Mouse (Mus musculus) embryonic facial prominence, embryonic 12.5 days (tissue): ENCODE measurements around the gene Dock2. TPM values are rescaled to one million over a fixed set of nuclear protein-coding genes. Genes with fewer than 3 reads are reported as not detected.

Source experiments
- ATAC-seq: fragments of 200-750 bp; cut with Nextera tagmentation; 2 replicates; pipeline ENCODE4 v1.8.0; 2017; ENCODE audit not compliant: insufficient number of reproducible peaks, insufficient read depth, low FRiP score, low TSS enrichment
- H3K27ac ChIP-seq: fragments of 300-500 bp; sonication (generic); 2 replicates; pipeline ENCODE4 v1.5.1; 2016; ENCODE audit warnings: mild to moderate bottlenecking
- H3K27me3 ChIP-seq: fragments of 300-500 bp; sonication (generic); 2 replicates; pipeline ENCODE4 v1.6.1; 2016; ENCODE audit warnings: mild to moderate bottlenecking, moderate library complexity
- H3K36me3 ChIP-seq: fragments of 300-500 bp; sonication (generic); 2 replicates; pipeline ENCODE4 v1.6.1; 2016; ENCODE audit warnings: mild to moderate bottlenecking
- H3K4me1 ChIP-seq: fragments of 300-500 bp; sonication (generic); 2 replicates; pipeline ENCODE4 v1.6.1; 2016
- H3K4me2 ChIP-seq: fragments of 300-500 bp; sonication (generic); replicated peaks from 2 replicates; pipeline ENCODE4 v1.6.1; 2016; ENCODE audit warnings: mild to moderate bottlenecking, moderate library complexity
- H3K4me3 ChIP-seq: fragments of 300-500 bp; sonication (generic); 2 replicates; pipeline ENCODE4 v1.5.1; 2016; ENCODE audit warnings: mild to moderate bottlenecking
- H3K9ac ChIP-seq: fragments of 300-500 bp; sonication (generic); 2 replicates; pipeline ENCODE4 v1.6.1; 2016; ENCODE audit warnings: mild to moderate bottlenecking, moderate library complexity
- H3K9me3 ChIP-seq: fragments of 300-500 bp; sonication (generic); 2 replicates; pipeline ENCODE4 v1.6.1; 2016; ENCODE audit warnings: mild to moderate bottlenecking, moderate library complexity
- WGBS: fragments of 180-500 bp; shearing (Covaris S2); methylation state at CpG from one replicate; pipeline ENCODE4 v1.1.7; 2016; 5-methylcytosine and 5-hydroxymethylcytosine counted together
- polyA plus RNA-seq: library from polyadenylated mRNA; unstranded; fragments of >200 nt; fragmentation: Nextera tagmentation; extraction: Ambion mirVana; gene quantifications from 2 replicates; pipeline ENCODE4 v1.2.1, GENCODE M21; 2016

Dock2 gene
- polyA plus RNA-seq, 1 experiment from 2014 or later, result 0.91 TPM

DNA sequence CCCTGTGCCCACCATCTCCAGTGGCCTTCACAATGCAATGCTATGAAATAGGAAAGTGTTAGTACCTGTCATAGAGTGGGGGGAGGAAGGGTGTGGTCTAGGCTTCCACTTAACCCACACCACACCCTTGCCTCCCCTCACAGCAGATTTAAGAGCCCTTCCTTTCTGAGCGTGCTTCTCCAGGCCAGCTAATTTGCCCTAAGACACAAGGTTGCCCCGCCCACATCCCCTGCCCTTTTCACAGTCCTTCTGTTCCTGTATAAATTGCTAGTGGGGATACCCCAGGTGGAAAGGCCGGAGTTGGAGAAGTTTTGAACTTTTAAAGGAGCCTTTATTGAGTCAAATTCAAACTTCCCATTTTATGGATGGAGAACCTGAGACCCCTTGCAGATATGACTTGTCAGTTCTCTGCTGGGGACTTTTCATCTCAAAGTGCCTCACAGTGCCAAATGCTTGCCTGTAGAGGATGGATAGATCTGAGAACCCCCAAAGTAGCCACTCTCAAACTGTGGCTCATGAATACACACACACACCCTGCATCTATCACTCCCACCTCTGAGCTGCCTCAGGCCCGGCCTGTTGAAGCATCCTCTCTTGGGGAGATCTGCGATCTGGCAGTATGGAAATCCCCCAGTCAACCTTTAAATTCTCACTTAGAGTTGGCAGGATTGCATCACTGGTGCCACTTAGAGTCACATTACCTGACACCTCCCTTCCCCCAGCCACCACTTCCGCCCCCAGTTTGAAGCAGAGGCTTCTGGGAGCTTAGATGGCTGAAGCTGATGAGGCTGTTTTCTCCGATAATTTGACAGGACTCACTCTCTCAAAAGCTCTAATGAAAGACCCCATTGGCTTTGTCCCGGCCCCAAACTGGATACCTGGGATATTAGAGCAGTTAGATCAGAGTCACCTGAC lies 919 bp downstream of the Dock2 start:
- Histone ChIP-seq H3K4me1 (no peaks in the 10 kb centered on the region), H3K9ac (no peak overlapping the region)

GRCm38 (mm10) chr11:34780786-34781185 lies 2.9 kb downstream of the Dock2 start:
- H3K27ac ChIP-seq, result no peak overlapping the region
- 87% methylated on average over 2 of the region's 2 CpGs for WGBS
- H3K4me3 ChIP-seq, result no peak overlapping the region
- no peaks in the 10 kb centered on the region for H3K36me3 ChIP-seq
- H3K27me3 ChIP-seq, result no peaks in the 10 kb centered on the region
- no peaks in the 10 kb centered on the region for H3K4me1 ChIP-seq
- no peaks in the 10 kb centered on the region for H3K9me3 ChIP-seq
- no peak for ATAC-seq
- no peak overlapping the region for H3K4me2 ChIP-seq
- no peak overlapping the region for H3K9ac ChIP-seq

More for the DNA sequence above, 919 bp downstream of the Dock2 start:
- Histone ChIP-seq H3K27me3 (no peaks in the 10 kb centered on the region), H3K4me2 (no peak overlapping the region), H3K36me3 (no peaks in the 10 kb centered on the region), H3K27ac (no peak overlapping the region), H3K9me3 (no peaks in the 10 kb centered on the region), H3K4me3 (no peak overlapping the region)
- no peak for ATAC-seq
- WGBS, result 76% methylated on average over 8 of the region's 8 CpGs

- Histone ChIP-seq H3K4me2 (no peak overlapping the region), H3K4me1 (no peaks in the 10 kb centered on the region), H3K9me3 (no peaks in the 10 kb centered on the region), H3K4me3 (no peak overlapping the region), H3K36me3 (no peaks in the 10 kb centered on the region), H3K27me3 (no peaks in the 10 kb centered on the region), H3K27ac (no peak overlapping the region), H3K9ac (no peak overlapping the region)
- WGBS, result 88% methylated on average over 4 of the region's 4 CpGs
- no peak for ATAC-seq
Observed at GRCm38 (mm10) chr11:34779966-34780365, 3.7 kb downstream of the Dock2 start.

GRCm38 (mm10) chr11:34778351-34778750 lies 5.3 kb downstream of the Dock2 start:
- WGBS, result 72% methylated on average over 3 of the region's 3 CpGs
- no peak overlapping the region for H3K27ac ChIP-seq
- no peak overlapping the region for H3K9ac ChIP-seq
- H3K36me3 ChIP-seq, result no peaks in the 10 kb centered on the region
- H3K27me3 ChIP-seq, result no peaks in the 10 kb centered on the region
- H3K4me3 ChIP-seq, result no peak overlapping the region
- no peaks in the 10 kb centered on the region for H3K4me1 ChIP-seq
- no peak overlapping the region for H3K4me2 ChIP-seq
- no peak for ATAC-seq
- H3K9me3 ChIP-seq, result no peaks in the 10 kb centered on the region

DNA sequence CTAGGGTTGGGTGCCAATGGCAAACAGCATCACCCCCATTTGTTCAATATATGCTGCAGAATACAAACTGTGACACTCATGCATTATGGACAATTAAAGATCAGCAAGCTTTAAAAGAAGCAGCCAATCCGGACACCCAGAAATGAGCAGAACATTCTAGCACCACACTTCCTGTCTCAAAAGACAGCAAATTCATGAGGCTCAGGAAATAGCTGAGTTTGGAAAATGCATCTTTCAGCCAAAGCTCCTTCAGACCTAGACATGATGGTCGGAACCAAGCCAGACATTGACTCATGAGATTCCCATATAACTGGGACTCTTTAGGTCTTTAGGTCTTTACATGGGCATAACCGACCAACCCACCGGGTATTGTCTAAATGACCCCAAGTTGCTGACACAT lies 6.2 kb downstream of the Dock2 start:
- no peak overlapping the region for H3K27ac ChIP-seq
- no peaks in the 10 kb centered on the region for H3K9me3 ChIP-seq
- H3K36me3 ChIP-seq, result no peaks in the 10 kb centered on the region
- ATAC-seq, result no peak
- WGBS, result 84% methylated on average over 4 of the region's 4 CpGs
- H3K9ac ChIP-seq, result no peak overlapping the region
- H3K4me2 ChIP-seq, result no peak overlapping the region
- H3K27me3 ChIP-seq, result no peaks in the 10 kb centered on the region
- no peaks in the 10 kb centered on the region for H3K4me1 ChIP-seq
- H3K4me3 ChIP-seq, result no peak overlapping the region

- ATAC-seq, result no peak
Observed at GRCm38 (mm10) chr11:34776054-34776453, 7.6 kb downstream of the Dock2 start.

DNA sequence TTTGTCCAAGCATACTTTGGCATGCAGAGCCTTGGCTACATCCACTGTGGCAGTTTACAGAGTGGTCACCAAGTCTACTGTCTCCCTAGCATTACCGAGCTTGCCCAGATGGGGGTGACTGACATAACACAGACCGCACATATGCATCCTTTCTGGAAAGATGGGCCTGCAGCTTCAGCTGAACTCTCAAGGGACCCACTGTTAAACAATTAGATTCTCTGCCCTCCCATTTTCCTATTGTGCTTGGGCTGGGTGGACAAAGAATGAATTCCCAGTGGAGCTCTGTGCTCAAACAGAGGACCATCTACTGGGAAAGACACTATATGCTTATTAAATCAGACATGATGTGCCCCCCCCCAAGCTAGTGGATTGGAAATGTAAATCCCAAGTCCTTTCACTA lies 9.1 kb downstream of the Dock2 start:
- H3K27me3 ChIP-seq, result no peaks in the 10 kb centered on the region
- H3K9ac ChIP-seq, result no peak overlapping the region
- WGBS, result 77% methylated on average over 2 of the region's 2 CpGs
- H3K27ac ChIP-seq, result no peak overlapping the region
- H3K4me2 ChIP-seq, result no peak overlapping the region
- ATAC-seq, result no peak
- H3K4me3 ChIP-seq, result no peak overlapping the region
- no peaks in the 10 kb centered on the region for H3K4me1 ChIP-seq
- H3K36me3 ChIP-seq, result no peaks in the 10 kb centered on the region
- no peaks in the 10 kb centered on the region for H3K9me3 ChIP-seq

More at GRCm38 (mm10) chr11:34776054-34776453, 7.6 kb downstream of the Dock2 start:
- no peak overlapping the region for H3K4me3 ChIP-seq
- H3K36me3 ChIP-seq, result no peaks in the 10 kb centered on the region
- H3K9me3 ChIP-seq, result no peaks in the 10 kb centered on the region
- 77% methylated on average over 2 of the region's 2 CpGs for WGBS
- H3K9ac ChIP-seq, result no peak overlapping the region
- H3K27me3 ChIP-seq, result no peaks in the 10 kb centered on the region
- H3K4me2 ChIP-seq, result no peak overlapping the region
- no peaks in the 10 kb centered on the region for H3K4me1 ChIP-seq
- no peak overlapping the region for H3K27ac ChIP-seq

DNA sequence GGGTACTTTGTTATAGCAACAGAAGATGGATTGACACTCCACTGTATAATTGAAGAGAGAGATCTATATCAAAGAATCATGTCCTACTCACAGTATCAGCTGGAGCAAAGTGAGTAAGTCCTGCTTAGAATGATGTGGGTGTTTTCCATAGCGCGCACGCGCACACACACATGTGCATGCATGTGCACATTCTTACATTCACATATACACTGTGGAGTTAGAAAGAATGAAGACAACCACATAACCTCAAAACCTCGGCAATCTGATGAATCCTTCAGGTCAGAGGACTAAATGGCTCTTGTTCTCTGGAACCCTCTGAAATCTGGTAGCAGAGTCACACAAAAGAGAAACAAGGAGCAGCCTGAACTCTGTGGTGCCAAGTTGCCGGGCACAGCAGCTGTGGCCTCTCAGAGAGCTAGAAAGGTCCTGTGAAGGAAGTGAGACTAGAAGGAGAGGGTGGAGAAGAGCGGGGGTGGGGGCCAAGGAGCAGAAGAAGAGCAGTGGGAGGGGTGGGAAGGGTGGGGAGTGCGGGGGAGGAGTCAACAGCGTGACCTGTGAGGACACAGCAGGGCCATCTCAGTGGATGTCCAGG lies 10.3 kb downstream of the Dock2 start:
- Histone ChIP-seq H3K4me1 (no peaks in the 10 kb centered on the region), H3K27ac (no peak overlapping the region), H3K9me3 (no peaks in the 10 kb centered on the region), H3K4me3 (no peak overlapping the region), H3K27me3 (no peaks in the 10 kb centered on the region), H3K4me2 (no peak overlapping the region), H3K36me3 (no peaks in the 10 kb centered on the region), H3K9ac (no peak overlapping the region)
- no peak for ATAC-seq
- 88% methylated on average over 9 of the region's 9 CpGs for WGBS

DNA sequence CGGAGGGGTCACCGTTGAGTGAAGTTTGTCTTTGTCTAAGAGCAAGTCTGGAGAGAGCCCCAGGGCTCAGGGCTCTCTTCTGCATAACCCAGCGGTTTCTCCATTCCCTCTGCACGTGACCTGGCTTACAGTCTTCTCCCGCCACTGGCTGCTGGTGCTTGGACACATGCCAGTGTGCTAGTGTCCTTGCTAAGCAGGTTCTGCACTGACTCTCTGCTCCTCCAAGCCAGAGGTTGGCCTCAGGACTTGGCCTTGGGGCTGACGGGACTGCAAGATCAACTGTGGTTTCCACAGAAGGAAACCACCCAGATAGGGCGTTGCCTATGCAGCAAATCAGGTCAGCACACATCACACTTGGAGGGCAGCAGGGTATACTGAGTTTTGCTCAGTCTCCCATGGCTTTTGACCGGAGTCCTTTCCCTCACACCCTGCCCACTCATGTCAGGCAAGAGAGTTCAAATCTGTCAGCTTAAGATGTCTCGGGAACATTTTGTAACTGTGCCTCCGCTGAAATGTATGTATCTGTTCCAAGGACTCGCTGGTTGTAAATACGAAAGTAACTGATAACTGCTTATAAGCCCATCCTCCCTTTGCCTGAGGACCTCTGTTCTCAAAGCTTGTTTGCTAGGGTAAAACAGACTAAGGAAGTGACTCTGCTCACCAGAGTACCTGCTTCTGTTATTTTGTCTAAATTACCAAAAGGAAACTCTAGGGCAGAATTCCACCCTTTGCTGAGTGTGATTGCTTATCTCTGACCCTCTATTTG lies 12.3 kb downstream of the Dock2 start:
- H3K36me3 ChIP-seq, result no peaks in the 10 kb centered on the region
- no peak overlapping the region for H3K27ac ChIP-seq
- H3K4me2 ChIP-seq, result no peak overlapping the region
- ATAC-seq, result 0 out of 2 replicates have a peak, but pooled peaks have one; percentile 47
- no peaks in the 10 kb centered on the region for H3K9me3 ChIP-seq
- no peaks in the 10 kb centered on the region for H3K27me3 ChIP-seq
- no peak overlapping the region for H3K4me3 ChIP-seq
- no peaks in the 10 kb centered on the region for H3K4me1 ChIP-seq
- no peak overlapping the region for H3K9ac ChIP-seq
- 46% methylated on average over 12 of the region's 12 CpGs for WGBS

DNA sequence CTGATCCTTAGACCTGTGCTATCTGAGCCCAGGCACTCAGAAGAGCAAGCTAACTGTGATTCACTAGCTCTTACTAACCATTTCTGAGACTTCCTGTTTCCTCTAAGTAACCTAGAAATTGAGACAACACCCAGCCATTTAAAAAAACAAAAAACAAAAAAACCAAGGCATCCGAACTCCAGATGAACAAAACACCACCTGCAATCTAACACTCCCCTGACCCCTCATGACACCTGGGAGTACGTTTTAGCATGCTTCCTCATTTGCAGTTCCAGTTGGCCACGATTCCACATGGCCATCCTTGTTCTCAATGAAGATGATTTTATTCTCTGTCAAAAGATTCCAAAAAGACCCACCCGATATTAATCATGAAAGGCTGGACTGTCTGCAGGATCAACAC lies 13.0 kb downstream of the Dock2 start:
- Histone ChIP-seq H3K4me1 (no peaks in the 10 kb centered on the region), H3K9ac (no peak overlapping the region), H3K36me3 (no peaks in the 10 kb centered on the region), H3K27me3 (no peaks in the 10 kb centered on the region), H3K9me3 (no peaks in the 10 kb centered on the region), H3K4me2 (no peak overlapping the region), H3K27ac (no peak overlapping the region), H3K4me3 (no peak overlapping the region)
- no peak for ATAC-seq
- WGBS, result 26% methylated on average over 4 of the region's 4 CpGs

DNA sequence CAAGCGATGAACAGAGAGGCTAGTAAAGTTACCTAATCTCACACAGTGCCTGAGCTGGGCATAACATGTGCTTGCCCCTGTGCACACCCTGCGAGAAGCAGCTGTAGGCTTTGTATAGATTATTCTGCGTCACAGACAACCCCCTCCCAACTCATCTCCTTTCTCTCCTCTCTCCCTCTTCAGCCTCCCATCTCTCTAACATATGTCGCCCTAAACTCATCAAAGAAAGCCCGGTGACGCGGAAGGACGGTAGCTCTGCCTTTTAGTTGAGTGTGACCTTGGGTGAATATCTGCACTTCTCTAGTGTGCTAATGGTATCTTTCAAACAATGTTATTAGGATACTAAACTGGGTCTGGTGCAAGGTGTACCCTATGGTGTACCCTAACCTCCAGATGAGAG lies 13.7 kb downstream of the Dock2 start:
- Histone ChIP-seq H3K4me2 (no peak overlapping the region), H3K27me3 (no peaks in the 10 kb centered on the region), H3K4me1 (no peaks in the 10 kb centered on the region), H3K9ac (no peak overlapping the region), H3K36me3 (no peaks in the 10 kb centered on the region), H3K27ac (no peak overlapping the region), H3K4me3 (no peak overlapping the region), H3K9me3 (no peaks in the 10 kb centered on the region)
- ATAC-seq, result no peak
- 91% methylated on average over 8 of the region's 8 CpGs for WGBS
